Mouse (Mus musculus): ENCODE measurements around the gene Mrtfb. TPM values are rescaled to one million over a fixed set of nuclear protein-coding genes. Genes with fewer than 3 reads are reported as not detected.

Mrtfb gene
- total RNA-seq, 2 experiments from 2014 or later = 36.2 to 36.5 TPM

DNA sequence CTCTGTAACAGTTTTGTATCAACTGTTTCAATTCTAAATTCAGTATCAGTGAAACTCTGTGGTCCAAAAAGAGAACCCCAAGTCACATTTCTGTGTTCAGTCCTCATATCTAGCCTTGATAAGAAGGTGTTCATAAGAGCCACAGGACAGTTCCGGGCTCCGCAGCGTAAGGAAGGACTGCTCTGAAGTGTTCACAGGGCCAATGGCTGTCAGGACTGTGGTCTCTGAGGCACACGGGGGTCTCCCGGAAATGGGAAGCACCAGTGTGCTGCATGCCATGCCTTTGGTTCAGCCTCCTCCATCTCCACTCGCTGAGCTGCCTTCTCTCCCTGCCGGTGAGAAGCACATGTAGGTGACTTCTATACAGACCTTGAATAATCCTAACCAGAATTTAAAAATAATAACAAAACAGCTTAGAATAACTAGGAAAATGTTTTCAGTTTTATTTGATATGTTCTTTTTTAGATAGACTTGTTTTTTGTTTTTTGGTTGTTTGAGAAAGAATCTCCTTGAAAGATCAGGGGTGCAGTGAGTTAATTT, 120.7 kb downstream of the Mrtfb start:
- no peak for DNase-seq
- intact Hi-C loops (cut with DNase I) = no loop called here

DNA sequence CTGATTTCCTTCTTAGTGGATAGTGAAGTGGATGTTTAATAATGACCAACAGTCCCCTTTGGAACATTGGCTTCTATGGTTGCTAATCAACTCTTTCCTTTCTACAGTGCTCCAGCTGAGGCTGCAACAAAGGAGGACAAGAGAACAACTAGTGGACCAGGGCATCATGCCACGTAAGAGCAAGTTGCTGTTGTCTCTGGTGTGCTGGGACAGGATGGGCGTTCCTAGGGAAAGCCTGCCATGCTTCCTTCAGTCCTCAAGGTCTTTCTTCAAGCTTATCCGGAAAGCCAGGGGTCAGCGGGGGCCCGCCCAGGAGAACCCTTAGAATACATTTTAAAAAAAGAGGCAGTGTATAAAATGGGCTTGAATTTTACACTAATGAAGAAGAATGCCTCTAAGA, 121.9 kb downstream of the Mrtfb start:
- DNase-seq = peak; percentile 32 to 52
- intact Hi-C loops (cut with DNase I) = no loop called here

DNA sequence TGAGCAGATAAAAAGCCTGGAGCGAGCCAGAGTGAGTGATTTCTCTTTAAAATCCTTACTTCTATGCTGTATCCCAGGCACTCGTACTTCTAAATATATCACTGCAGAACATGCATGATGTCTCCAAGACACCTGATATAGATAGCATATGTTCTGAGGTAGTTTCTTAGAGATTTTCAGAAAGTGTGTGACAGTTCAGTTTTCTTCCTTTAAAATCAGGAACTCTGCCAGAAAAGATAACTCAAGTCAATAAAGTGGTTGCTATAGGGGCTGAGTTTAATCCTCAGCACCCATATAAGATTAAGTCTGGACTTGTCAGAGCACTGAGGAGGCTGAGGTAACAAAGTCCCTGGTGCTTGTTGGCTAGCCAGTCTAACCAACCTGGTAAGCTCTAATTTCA, 123.6 kb downstream of the Mrtfb start:
- intact Hi-C loops (cut with DNase I) = no loop called here
- DNase-seq = no peak

DNA sequence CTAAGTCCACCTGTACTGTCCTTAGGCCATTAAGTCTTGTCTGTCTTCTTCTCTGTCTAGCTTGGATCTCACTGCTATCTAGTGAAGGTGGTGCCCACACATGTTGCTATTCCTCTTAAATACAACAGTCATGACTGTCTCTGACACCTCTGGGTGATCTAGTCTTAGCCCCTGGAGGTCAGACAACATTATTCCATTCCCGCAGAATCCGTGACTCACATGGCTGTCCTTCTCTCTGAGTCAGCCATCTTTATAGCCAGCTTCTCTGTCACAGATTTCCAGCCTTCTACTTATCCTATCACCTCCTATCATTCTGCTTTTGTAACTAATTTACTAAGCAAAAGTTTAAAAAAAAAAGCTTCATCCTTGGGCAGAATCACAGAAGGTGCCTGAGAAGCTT, 125.5 kb downstream of the Mrtfb start:
- DNase-seq = no peak
- intact Hi-C loops (cut with DNase I) = no loop called here

DNA sequence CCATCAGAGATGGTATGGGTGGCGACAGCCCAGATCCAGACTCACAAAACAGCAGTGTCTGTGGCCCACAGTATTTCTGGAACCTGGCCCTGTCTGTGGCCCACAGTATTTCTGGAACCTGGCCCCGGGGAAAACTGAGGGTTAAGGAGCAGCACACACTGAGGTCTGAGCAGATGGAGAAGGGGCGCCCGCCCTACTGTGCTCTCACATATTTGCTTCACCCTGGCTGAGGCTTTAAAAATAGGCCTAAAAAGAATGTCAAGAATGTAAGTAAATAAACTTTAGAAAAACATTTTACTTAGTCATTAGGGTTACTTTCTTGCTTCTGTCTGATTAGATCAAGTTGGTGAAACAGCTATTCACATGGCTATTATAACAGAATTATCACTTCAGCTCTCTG, 131.0 kb downstream of the Mrtfb start:
- no peak for DNase-seq
- intact Hi-C loops (cut with DNase I) = no loop called here

DNA sequence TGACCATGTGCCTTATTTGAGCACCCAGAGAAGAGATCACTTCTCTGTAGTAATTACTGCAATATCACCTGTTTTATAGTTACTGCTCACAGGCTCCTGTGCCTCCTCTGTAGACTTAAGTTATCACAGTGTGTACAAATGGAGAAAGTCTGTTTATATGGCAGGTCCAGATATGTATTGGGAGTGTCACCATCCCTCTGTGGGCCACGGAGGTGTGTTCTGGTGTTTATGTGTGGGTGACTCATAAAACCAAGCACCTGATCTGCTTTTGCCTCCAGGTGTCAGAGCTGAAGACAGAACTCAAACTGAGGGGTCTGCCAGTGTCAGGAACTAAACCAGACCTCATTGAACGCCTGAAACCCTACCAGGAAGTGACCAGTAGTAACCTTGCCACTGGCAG, 144.1 kb downstream of the Mrtfb start:
- intact Hi-C loops (cut with DNase I) = no loop called here
- DNase-seq = no peak

DNA sequence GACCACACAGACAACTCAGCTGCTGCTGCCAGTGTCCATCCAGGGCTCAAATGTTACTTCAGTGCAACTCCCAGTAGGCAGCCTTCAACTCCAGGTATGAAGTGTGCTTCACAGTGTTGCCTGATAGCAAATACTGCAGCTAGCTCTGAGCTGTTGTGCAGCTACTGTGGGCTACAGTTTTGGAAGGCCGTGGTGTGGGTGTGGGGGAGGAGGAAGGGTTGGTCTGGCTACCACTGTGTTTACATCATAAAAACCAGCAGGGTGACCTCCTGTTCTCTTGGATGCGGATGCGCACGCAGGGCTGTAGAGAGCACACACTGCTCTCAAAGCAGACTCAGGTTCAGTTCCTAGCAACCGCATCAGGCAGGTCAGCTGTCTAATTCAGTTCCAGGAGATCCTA, 145.3 kb downstream of the Mrtfb start:
- intact Hi-C loops (cut with DNase I) = no loop called here
- DNase-seq = no peak

DNA sequence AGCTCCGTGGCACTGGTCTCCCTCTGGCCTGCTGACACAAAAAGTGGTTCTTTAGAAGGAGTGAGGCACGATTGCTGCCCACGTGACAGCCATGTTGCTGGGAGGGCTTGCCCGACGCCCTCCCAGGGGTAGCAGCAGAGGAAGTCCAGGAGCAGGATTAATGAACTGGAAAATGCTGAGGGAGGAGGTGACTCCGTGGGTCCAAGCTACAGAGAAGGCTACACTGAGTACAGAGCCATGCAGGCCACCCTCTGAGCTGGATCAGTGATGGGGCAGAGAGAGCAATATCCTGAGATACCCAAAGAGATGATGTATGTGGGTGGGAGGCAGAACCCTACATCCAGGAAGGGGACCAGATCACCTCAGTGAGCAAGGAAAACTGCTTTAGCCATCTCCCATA, 148.4 kb downstream of the Mrtfb start:
- no peak for DNase-seq
- intact Hi-C loops (cut with DNase I) = no loop called here

DNA sequence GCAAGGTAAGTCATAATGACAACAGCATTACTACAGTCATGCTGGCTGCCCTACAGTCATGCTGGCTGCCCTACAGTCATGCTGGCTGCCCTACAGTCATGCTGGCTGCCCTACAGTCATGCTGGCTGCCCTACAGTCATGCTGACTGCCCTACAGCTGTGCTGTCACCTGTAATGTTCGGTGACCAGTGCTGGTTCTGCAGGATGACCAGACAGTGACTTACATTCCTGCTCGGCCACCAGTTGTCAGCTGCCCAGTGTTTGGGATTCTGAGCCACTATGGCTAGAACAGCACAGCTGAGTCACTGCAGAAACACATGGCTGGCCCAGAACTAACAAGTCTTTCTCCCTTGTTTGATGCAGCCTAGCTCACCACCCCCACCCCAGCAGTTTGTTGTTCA, 149.1 kb downstream of the Mrtfb start:
- intact Hi-C loops (cut with DNase I) = no loop called here
- DNase-seq = no peak

DNA sequence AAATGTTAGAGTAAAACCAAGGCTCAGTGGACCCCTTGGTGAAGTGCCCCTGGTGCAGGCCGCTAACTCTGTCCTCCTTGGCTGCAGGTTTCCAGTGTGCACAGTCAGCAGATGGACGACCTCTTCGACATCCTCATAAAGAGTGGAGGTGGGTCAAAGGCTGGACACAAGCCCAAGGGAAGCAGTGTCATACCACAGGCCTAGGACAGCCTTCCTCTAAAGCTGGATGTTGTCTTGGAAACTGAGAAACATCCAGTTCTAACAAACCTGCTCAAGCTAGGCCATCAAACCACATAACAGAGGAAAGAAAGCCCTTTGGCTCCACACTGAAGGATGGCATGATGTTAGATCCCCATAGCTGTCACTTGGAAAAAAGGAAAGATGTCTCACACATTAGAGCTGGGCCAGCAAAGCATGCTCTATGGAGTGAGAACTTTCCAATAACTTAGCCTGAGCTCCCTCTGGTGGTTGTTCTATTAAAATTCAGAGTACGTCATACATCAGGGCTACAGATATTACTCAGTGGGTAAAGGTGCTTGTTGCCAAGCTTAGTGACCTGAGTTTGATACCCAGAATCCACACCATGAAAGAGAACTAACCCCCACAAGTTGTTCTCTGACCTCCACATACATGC, 153.4 kb downstream of the Mrtfb start:
- intact Hi-C loops (cut with DNase I) = loop anchor here (1.0 kb wide), 2 partner anchors 249 to 292 kb away; no protein-coding TSS in a partner anchor
- DNase-seq = peak; percentile 14 to 66

DNA sequence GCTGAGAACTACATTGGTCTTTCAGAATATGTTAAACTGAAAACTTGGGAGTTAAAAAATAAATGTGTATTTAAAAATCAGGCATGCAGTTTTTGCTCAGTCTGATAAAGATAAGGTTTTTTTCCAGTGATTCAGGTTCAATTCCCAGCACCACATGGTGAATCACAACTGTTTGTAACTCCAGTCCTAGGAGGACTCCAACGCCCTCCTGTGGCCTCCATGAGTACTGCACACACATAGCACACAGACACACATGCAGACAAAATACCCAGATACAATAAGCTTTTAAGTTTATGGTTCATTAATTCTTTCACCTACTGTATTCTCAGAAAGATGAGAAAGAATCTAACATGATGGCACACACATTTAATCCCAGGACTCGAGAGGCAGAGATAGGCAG, 154.5 kb downstream of the Mrtfb start:
- no peak for DNase-seq
- intact Hi-C loops (cut with DNase I) = loop anchor here (1.0 kb wide), 2 partner anchors 250 to 293 kb away; no protein-coding TSS in a partner anchor

DNA sequence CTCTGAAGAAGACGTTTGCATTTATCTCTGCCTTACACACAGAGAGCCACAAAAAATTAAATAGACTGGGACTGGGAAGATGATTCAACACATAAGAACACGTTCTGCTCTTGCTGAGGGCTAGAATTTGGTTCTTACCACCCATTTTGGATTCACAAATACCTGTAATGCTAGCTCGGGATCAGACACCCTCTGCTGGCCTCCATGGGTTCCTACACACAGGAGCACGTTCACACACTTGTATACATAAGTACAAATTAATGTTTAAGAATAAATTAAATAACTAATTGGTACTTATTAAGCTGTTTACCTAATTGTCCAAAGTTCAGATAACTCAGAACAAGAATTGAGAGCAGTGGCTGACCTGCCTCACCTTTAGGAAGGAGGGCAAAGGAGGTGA, 155.2 kb downstream of the Mrtfb start:
- no peak for DNase-seq
- intact Hi-C loops (cut with DNase I) = no loop called here

DNA sequence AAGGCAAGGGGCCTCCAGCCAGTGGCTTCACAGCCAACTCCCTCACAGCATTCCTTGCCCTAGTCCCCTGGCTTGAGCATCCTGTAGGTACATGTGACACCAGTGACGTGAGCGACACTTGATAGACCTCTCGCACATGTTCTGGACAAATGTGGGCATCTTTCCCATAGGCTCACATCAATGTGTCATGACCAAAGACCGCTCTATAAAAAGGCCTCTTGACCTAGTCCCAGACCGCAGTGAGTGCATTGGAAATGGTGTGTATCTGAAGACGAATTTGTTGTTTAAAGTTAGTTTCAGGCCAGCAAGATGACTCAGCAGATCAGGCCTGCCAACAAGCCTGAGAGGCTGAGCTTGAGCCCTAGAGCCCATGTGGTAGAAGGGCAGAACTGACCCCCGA, 158.3 kb downstream of the Mrtfb start:
- intact Hi-C loops (cut with DNase I) = no loop called here
- no peak for DNase-seq

DNA sequence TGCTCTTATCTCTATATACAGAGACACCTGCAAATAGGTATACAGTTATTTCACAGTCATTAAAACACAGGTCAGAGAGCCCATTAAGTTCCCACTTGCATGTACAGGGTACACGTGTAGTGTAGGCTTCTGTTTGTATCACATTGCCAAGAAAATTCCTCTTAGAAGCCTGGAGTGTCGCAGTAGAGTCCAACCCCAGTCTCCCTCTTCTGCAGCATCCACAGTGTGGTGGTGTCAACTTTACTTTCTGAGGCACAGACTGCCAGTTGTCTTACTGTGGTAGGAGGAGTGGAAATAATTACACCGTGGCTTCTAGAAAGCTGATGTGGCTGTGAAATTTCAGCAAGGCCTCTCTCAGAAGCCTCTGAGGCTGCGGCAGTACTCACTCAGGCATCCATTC, 158.7 kb downstream of the Mrtfb start:
- intact Hi-C loops (cut with DNase I) = no loop called here
- DNase-seq = no peak

DNA sequence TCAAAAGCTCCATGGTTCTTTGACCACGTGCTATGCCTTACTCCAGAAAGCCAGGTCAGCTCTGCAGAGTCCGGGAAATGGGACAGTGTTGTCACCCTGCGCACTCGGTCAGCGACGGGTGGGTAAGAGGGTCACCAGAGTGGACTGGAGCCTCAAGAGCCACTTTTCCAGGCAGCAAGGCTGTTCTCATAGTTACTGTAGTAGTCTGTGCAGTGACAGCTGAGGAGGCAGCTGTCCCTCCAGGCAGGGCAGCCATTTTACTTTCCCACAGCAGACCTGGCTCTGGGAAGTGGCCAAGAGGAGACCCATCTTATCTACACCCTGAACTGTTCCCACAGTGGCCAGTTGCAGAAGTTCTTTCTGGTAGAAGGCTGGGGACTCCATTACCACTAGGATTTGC, 159.2 kb downstream of the Mrtfb start:
- no peak for DNase-seq
- intact Hi-C loops (cut with DNase I) = no loop called here

DNA sequence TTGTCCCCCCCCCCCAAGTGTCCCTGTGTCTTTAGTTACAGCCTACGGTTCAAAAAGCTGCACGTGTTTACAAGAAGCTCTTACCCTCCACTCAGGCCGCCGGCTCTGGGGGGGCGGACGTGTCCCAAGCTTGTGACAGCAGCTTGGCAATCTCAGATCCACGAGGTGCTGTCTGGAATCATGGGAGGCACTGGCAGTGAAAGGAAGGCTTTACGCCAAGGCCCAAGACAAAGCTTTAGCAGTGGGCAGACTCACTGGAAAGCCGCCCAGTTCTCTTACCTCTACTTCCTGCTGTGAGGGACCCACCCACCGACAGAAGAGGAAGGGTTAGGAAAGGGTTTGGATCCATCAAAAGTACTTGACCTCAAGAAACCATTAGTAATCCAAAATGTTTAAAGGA, 160.2 kb downstream of the Mrtfb start:
- peak; percentile 61 to 73 for DNase-seq
- intact Hi-C loops (cut with DNase I) = no loop called here

DNA sequence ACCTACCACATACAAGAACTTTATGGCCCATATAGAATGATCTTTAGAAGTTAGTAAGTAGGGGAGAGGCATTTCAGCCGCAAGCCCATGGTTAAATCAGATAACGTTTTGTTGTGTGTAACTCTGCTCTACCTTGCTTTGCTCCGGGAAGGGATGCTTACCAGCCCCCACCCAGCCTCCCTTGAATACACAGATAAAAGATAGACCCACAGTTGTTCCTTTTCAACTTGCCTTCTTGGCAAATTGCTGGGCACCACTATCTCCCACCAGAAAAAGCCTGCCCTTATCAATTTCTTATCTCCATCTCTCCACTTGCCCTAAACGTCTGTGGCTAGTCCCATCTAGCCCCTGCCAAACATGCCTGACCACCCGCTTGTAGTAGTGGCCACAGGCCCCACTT, 161.6 kb downstream of the Mrtfb start:
- no peak for DNase-seq
- intact Hi-C loops (cut with DNase I) = no loop called here

DNA sequence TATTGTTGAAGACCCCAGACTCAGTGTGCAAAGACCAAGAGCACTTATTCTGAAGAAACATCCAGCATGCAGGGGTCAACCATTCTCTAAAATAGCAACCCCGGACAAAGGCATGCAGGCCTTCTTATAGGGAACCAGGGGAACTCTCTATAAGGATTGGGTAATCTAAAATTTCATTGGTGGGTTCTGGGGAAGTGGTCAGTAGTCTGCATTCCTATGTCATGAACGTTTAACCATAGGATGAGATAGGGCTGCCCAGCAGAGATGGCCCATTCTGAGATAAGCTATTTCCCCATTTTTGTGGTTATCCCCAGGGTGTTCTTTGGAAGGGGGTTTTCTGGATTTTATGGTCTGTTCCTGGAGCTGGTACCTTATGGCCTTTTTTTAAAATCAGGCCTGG, 163.5 kb downstream of the Mrtfb start:
- intact Hi-C loops (cut with DNase I) = no loop called here
- no peak for DNase-seq

DNA sequence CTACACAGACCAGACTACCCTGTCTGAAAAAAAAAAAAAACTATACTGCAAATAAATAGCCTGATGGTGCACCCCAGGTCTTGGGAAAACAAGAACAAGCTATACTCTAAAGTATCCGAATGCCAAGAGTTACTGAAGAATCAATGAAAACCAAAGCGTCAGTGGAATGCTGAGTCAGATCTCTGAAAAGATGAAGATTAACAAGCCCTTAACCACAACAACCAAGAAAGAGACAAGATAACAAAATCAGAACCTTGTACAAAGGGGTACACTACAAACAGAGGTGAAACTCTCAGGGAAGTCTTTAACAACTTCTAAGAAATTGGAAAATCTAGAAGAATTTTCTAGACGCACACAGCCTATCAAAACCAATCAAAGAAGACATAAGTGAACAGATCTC, 166.2 kb downstream of the Mrtfb start:
- DNase-seq = no peak
- intact Hi-C loops (cut with DNase I) = no loop called here

DNA sequence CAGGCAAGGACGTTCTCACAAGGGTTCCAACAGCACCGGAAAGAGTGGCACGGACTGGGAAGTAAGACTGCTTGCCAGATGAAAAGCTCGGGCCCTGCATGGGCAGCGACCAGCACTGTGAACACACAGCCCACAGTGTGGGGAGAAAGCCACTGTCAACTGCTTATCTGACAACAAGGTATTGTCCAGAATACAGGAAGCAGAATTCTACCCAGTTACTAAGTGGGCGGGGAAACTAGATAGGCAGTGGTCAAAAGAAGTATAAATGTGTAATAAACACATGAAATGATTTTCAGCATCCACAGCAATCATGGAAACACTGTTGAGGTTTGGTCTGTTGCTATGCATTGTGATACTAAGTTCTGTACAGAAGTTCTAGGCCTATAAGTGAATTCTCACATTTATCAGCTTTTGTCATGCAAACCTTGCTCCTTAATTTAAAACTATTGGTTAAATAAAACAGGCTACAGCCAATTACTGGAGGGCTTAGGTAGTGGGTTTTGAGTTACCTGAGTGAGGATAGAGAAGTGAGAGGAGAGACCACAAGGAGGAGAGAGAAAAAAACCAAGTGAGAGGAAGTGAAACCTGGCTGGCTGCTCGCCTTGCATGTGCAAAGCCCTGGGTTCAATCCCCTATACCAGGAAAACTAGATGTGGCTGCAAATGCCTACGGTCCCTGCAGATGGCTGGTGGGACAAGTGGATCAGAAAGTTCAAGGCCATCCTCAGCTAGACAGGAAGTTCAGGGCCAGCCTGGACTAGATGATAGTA, 167.5 kb downstream of the Mrtfb start:
- intact Hi-C loops (cut with DNase I) = no loop called here
- no peak for DNase-seq

DNA sequence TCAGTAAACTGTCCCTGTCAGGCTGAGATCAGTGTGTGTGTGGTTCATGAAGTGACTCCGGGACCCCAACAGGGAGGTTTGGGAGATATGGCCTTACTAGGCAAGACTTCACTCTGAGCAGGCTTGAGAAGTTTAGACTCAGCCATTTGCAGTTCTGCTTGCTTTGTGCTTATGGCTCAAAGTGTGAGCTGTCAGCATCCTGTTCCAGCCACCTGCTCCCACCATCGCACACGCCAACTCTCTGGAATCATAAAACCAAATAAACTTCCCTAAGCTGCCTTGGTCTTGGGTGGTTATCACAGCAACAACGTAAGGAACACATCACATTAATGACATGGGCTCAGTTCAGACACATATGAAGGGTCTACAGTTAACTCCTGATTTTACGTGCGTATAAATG, 169.5 kb downstream of the Mrtfb start:
- intact Hi-C loops (cut with DNase I) = no loop called here
- DNase-seq = no peak
